Mouse (Mus musculus) MEL (cell line): ENCODE measurements around the gene H2-K1.

ENCODE experiments used
- CTCF ChIP-seq, 3 experiments: IDR thresholded peaks in 2 of 3; conservative IDR thresholded peaks in 1 of 3; 2 replicates each; pipeline ENCODE4 v1.5.1; 2011 to 2012; ENCODE audit warnings: low read length in 3 of 3, low read depth in 2 of 3, mild to moderate bottlenecking in 2 of 3, improper control_type of control experiment in 1 of 3, inconsistent platforms in 1 of 3, mixed read lengths in 1 of 3, moderate library complexity in 1 of 3; ENCODE audit not compliant: control insufficient read depth in 1 of 3, insufficient read depth in 1 of 3, poor library complexity in 1 of 3, severe bottlenecking in 1 of 3
- ETS1 ChIP-seq: IDR thresholded peaks from 2 replicates; pipeline ENCODE4 v1.6.1; 2012; ENCODE audit warnings: low read depth, mild to moderate bottlenecking, inconsistent platforms, low read length, improper control_type of control experiment, moderate library complexity
- GATA1 ChIP-seq: IDR thresholded peaks from 2 replicates; pipeline ENCODE4 v1.6.1; 2011; ENCODE audit warnings: low read depth, low read length, improper control_type of control experiment
- MEF2A ChIP-seq: IDR thresholded peaks from 2 replicates; pipeline ENCODE4 v1.6.1; 2014; ENCODE audit warnings: low read depth, mild to moderate bottlenecking, inconsistent platforms, low read length, improper control_type of control experiment; ENCODE audit not compliant: poor library complexity, insufficient replicate concordance, severe bottlenecking; ENCODE audit errors: extremely low read depth
- MYC ChIP-seq: IDR thresholded peaks from 2 replicates; pipeline ENCODE4 v1.6.1; 2011; ENCODE audit warnings: low read depth, mild to moderate bottlenecking, low read length, improper control_type of control experiment, moderate library complexity
- POLR2A ChIP-seq, 2 experiments: IDR thresholded peaks; 2 replicates each; pipeline ENCODE4 v1.6.1; 2011 to 2012; ENCODE audit warnings: low read length in 2 of 2, mild to moderate bottlenecking in 2 of 2, control low read depth in 1 of 2, improper control_type of control experiment in 1 of 2, low read depth in 1 of 2, moderate library complexity in 1 of 2; ENCODE audit not compliant: control insufficient read depth in 1 of 2, insufficient read depth in 1 of 2, poor library complexity in 1 of 2
- UBTF ChIP-seq: IDR thresholded peaks from 2 replicates; pipeline ENCODE4 v1.6.1; 2012; ENCODE audit warnings: low read depth, mild to moderate bottlenecking, inconsistent platforms, low read length, improper control_type of control experiment, moderate library complexity, borderline replicate concordance; ENCODE audit not compliant: insufficient read depth
- ZKSCAN1 ChIP-seq: IDR thresholded peaks from 2 replicates; pipeline ENCODE4 v1.6.1; 2012; ENCODE audit warnings: low read depth, mild to moderate bottlenecking, inconsistent platforms, low read length, improper control_type of control experiment, moderate library complexity
- ZMIZ1 ChIP-seq: IDR thresholded peaks from 2 replicates; pipeline ENCODE4 v1.6.1; 2012; ENCODE audit warnings: low read depth, mild to moderate bottlenecking, inconsistent platforms, low read length, improper control_type of control experiment, moderate library complexity

- TF ChIP-seq CTCF (IDR thresholded peaks at IDR 0.05 in 2 of 3, conservative IDR thresholded peaks at IDR 0.05 in 1 of 3; ENCODE audit: control insufficient read depth in 1 of 3, insufficient read depth in 1 of 3, low read depth in 2 of 3, low read length in 3 of 3, poor library complexity in 1 of 3, severe bottlenecking in 1 of 3) (no peak), MYC (no peak), UBTF (peak; percentile 93; the same call in 1 of the 2 replicates), ZKSCAN1 (no peak), ZMIZ1 (no peak; the same call in 1 of the 2 replicates), ETS1 (no peak), GATA1 (no peak), MEF2A (no peak), POLR2A (IDR thresholded peaks at IDR 0.05; ENCODE audit: control insufficient read depth in 1 of 2, insufficient read depth in 1 of 2, low read depth in 1 of 2, low read length in 2 of 2, poor library complexity in 1 of 2) (0 out of 4 replicates have a peak, but pooled peaks of 1 of the 2 experiments have one; percentile 51)
Observed at GRCm38 (mm10) chr17:34024861-34025755, 25.0 kb upstream of the H2-K1 start.
